Mouse (Mus musculus) midbrain, embryonic 16.5 days (tissue): ENCODE data around the gene Auts2. TPM values are rescaled to one million over a fixed set of nuclear protein-coding genes. Genes with fewer than 3 reads are reported as not detected.

Experiments
- ATAC-seq: fragments of 200-750 bp; cut with Nextera tagmentation; 2 replicates; pipeline ENCODE4 v1.8.0; 2017; ENCODE audit warnings: moderate TSS enrichment
- H3K27ac ChIP-seq: fragments of 300-500 bp; sonication (generic); 2 replicates; pipeline ENCODE4 v1.5.1; 2014; ENCODE audit warnings: mild to moderate bottlenecking, low read length, mixed read lengths
- H3K27me3 ChIP-seq: fragments of 300-500 bp; sonication (generic); 2 replicates; pipeline ENCODE4 v1.6.1; 2014; ENCODE audit warnings: low read depth, low read length, mixed read lengths; ENCODE audit not compliant: control insufficient read depth, insufficient read depth
- H3K36me3 ChIP-seq: fragments of 300-500 bp; sonication (generic); 2 replicates; pipeline ENCODE4 v1.6.1; 2014; ENCODE audit warnings: mild to moderate bottlenecking, low read length, moderate library complexity, mixed read lengths; ENCODE audit not compliant: control insufficient read depth, insufficient read depth
- H3K4me1 ChIP-seq: fragments of 300-500 bp; sonication (generic); 2 replicates; pipeline ENCODE4 v1.6.1; 2014; ENCODE audit warnings: mild to moderate bottlenecking, low read length, mixed read lengths; ENCODE audit not compliant: control insufficient read depth, insufficient read depth
- H3K4me2 ChIP-seq: fragments of 300-500 bp; sonication (generic); 2 replicates; pipeline ENCODE4 v1.6.1; 2014; ENCODE audit warnings: mild to moderate bottlenecking, low read length, mixed read lengths
- H3K4me3 ChIP-seq: fragments of 300-500 bp; sonication (generic); 2 replicates; pipeline ENCODE4 v1.5.1; 2014; ENCODE audit warnings: low read depth, mild to moderate bottlenecking, low read length, moderate library complexity, mixed read lengths
- H3K9ac ChIP-seq: fragments of 300-500 bp; sonication (generic); 2 replicates; pipeline ENCODE4 v1.6.1; 2014; ENCODE audit warnings: low read depth, low read length, mixed read lengths
- H3K9me3 ChIP-seq: fragments of 300-500 bp; sonication (generic); replicated peaks from 2 replicates; pipeline ENCODE4 v1.6.1; 2014; ENCODE audit warnings: mild to moderate bottlenecking, low read length, mixed read lengths; ENCODE audit not compliant: control insufficient read depth, poor library complexity, severe bottlenecking
- WGBS: fragments of 180-500 bp; shearing (Covaris S2); extraction: QIAGEN DNeasy Blood & Tissue Kit; methylation state at CpG from one replicate; pipeline ENCODE4 v1.1.7; 2014; 5-methylcytosine and 5-hydroxymethylcytosine counted together
- polyA plus RNA-seq: library from polyadenylated mRNA; unstranded; fragments of >200 nt; fragmentation: Nextera tagmentation; extraction: Ambion mirVana; gene quantifications from 2 replicates; pipeline ENCODE4 v1.2.1, GENCODE M21; 2015

Auts2 gene
- polyA plus RNA-seq, 1 experiment from 2014 or later: 49.8 TPM

DNA sequence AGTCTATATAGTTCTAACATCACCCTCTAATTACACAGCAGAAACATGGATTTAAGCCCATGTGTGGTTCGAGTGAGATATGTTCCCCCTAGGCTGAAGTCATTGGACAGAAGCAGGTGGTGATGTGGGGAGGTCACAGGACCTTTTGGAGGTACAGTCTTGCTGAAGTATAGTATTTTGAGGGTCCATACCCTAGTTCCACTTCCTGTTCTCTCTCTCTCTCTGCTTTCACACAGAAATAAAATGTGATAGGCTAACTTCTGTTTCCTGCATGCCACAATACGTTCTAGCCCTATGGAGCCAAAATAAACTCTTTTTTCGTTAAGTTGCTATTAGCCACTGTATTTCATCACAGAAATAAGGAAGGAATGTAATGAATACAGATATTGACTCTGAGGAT is 376.6 kb downstream of the Auts2 start:
- H3K9ac ChIP-seq: no peak overlapping the region
- no peak overlapping the region for H3K4me2 ChIP-seq
- no peaks in the 10 kb centered on the region for H3K36me3 ChIP-seq
- H3K27ac ChIP-seq: no peak overlapping the region
- no peaks in the 10 kb centered on the region for H3K27me3 ChIP-seq
- peaks cover 20% of the 10 kb centered on the region for H3K4me1 ChIP-seq
- no peak overlapping the region for H3K4me3 ChIP-seq
- 87% methylated on average over 3 of the region's 3 CpGs for WGBS
- no peak for ATAC-seq
- H3K9me3 ChIP-seq: no peaks in the 10 kb centered on the region

DNA sequence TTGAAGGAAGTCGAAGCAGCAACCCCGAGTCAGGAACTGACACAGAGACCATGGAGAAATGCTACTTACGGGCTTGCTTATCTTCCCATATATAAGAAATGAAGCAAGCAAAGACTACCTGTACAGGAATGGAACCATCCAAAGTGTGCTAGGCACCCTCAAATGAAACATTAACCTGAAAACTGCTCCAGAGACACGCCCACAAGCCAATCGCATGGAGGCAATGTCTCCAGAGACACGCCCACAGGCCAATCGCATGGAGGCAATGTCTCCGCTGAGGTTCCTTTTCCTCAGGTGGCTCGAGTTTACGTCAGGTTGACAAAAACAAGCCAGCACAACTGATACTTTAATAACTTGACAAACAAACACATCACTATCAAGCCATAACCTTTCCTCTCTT is 379.2 kb downstream of the Auts2 start:
- Histone ChIP-seq H3K9me3 (no peaks in the 10 kb centered on the region), H3K4me3 (no peak overlapping the region), H3K9ac (no peak overlapping the region), H3K27ac (no peak overlapping the region), H3K27me3 (no peaks in the 10 kb centered on the region), H3K4me1 (peaks cover 13% of the 10 kb centered on the region), H3K4me2 (no peak overlapping the region), H3K36me3 (no peaks in the 10 kb centered on the region)
- 92% methylated on average over 10 of the region's 10 CpGs for WGBS
- no peak for ATAC-seq

DNA sequence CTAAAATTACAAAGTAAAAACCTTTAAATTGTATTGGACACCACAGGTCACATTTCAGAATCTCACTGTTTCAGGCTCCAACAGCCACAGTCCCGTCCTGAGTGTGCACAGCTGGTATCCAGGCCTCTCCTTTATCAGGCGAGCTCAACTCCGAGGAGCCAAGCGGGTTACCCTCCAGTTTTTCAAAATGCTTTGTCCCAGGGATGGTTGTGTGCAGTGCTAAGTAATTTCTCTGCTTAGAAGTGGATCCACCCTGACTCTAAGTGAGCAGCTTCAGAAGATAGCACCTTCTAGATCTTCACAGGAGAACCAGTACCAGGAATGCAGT is 381.0 kb downstream of the Auts2 start:
- Histone ChIP-seq H3K27ac (no peak overlapping the region), H3K4me2 (no peak overlapping the region), H3K4me1 (peaks cover 13% of the 10 kb centered on the region), H3K9ac (no peak overlapping the region), H3K9me3 (no peaks in the 10 kb centered on the region), H3K27me3 (no peaks in the 10 kb centered on the region), H3K36me3 (no peaks in the 10 kb centered on the region), H3K4me3 (no peak overlapping the region)
- WGBS: 44% methylated on average over 4 of the region's 4 CpGs
- ATAC-seq: no peak

DNA sequence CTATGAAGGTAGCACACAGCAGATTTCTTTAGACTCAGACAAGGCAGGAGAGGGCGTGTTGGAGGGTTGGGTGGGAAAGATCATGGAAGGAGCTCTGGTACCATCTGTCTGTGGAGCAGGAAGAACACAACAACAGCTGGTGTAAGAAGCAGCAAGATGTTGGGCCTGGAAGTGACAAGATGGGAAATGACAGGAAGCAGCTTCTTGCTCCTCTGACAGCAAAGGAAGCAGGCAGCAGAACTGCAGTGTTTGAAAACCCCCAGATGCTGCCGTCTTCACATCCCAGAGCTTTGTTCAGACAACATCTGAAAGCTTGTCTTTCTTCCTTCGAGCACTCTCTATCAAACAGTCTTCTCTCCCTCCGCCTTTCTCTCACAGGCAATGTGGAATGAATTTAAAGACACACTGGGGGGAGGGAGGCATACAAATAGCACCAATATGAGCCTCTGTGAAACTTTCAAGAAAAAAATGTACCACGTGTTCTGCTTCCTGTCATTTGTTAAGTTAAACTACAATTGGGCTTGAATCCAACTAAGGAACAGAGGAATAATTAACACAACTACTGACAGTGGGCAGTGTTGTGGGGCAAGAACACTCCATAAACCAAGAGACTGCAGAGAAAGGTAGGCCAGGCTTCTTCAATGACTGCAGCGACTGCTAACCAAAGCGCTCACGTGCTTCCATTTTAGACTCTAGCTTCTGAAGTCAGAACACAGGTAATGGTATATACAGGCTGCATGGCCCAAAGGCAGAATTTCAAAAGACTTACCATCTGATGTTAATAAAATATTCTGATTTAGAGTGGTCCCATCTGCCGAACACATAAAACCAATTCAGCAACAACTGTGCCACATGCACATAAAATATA is 381.6 kb downstream of the Auts2 start:
- Histone ChIP-seq H3K27me3 (no peaks in the 10 kb centered on the region), H3K9ac (no peak overlapping the region), H3K4me3 (no peak overlapping the region), H3K27ac (peak overlapping the region; percentile 35), H3K4me1 (peaks cover 13% of the 10 kb centered on the region), H3K36me3 (no peaks in the 10 kb centered on the region), H3K4me2 (no peak overlapping the region), H3K9me3 (no peaks in the 10 kb centered on the region)
- 0 out of 2 replicates have a peak, but pooled peaks have one; percentile 11 for ATAC-seq
- WGBS: 39% methylated on average over 9 of the region's 9 CpGs

DNA sequence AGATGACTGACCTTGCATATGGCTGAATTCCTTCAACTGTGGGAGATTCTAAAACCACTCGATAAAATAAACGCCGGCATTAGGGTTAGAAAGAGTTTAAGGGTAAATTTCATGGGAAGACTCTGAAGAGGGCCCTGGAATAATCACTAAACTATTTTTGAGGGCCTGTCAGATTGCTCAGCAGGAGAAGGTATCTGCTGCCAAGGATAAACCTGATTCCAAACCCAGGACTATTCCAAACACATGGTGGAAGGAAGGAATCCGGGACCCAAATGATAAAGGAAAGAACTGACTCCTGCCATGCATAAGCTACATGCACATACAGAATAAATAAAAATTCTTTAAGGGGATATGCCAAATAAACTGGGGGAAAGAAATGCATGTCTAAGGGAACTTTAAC is 399.0 kb downstream of the Auts2 start:
- no peak for ATAC-seq
- no peak overlapping the region for H3K9ac ChIP-seq
- H3K36me3 ChIP-seq: no peaks in the 10 kb centered on the region
- 92% methylated on average over 4 of the region's 4 CpGs for WGBS
- no peaks in the 10 kb centered on the region for H3K27me3 ChIP-seq
- H3K4me2 ChIP-seq: no peak overlapping the region
- no peak overlapping the region for H3K27ac ChIP-seq
- H3K4me3 ChIP-seq: no peak overlapping the region
- H3K9me3 ChIP-seq: no peaks in the 10 kb centered on the region
- peaks cover 7% of the 10 kb centered on the region; the same call in 1 of the 2 replicates for H3K4me1 ChIP-seq

DNA sequence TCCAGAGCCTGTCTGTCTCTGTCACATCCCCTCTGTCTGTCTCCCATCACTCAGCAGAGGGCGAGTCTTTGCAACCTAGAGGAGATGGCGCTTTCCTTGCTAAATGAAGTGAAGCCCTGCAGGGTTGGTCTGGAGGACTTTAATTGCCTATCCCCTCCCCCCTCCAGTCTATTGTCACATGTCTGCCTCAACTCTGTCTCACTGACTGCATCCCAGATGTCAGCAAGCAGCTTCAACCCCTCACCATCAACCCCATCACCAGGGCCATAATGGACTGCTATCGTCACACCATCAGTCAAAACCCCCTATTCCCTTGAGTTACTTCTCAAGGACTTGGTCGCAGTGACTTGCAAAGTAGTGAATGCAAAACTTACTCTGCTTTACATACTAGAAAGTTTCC is 402.3 kb downstream of the Auts2 start:
- no peak for ATAC-seq
- Histone ChIP-seq H3K4me2 (no peak overlapping the region), H3K9ac (no peak overlapping the region), H3K27me3 (no peaks in the 10 kb centered on the region), H3K27ac (no peak overlapping the region), H3K4me3 (no peak overlapping the region), H3K9me3 (no peaks in the 10 kb centered on the region), H3K4me1 (peaks cover 6% of the 10 kb centered on the region; the same call in 1 of the 2 replicates), H3K36me3 (no peaks in the 10 kb centered on the region)
- 70% methylated on average over 4 of the region's 4 CpGs for WGBS

DNA sequence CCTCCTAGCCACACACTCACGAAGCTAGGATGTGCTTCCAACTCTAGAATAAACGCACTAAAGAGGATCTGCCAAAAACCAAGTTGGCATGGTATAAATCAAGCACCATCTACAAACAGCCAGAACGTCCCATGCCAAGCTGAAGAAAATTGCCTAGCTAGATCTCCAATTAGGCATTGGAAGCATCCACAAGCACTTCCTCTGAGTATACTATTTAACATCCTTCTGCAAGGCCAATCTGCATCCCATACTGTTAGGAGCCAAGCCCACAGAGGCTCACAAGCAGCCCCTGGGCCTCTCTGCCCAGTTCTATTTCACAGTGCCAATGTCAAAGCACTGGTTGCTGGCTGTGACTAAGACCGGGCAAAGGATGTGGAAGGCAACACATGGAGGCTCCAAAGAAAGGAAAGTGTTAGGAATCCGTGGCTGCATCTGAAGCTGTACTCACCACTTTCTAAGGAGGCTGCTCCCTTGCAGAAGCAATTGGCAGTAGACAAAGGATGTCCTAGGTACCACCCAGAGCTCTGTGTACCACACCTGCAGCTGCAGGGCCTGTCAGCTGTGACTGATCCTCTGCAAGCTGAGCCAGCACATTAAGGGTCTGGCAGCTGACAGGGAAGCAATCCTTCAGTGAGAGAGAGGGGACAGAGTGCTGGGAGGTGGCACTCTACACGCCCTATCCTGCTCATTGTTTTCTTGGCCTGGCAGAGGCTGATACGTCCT is 407.0 kb downstream of the Auts2 start:
- Histone ChIP-seq H3K4me2 (no peak overlapping the region), H3K9ac (no peak overlapping the region), H3K4me3 (no peak overlapping the region), H3K36me3 (no peaks in the 10 kb centered on the region), H3K4me1 (peaks cover 6% of the 10 kb centered on the region; the same call in 1 of the 2 replicates), H3K9me3 (no peaks in the 10 kb centered on the region), H3K27ac (0 out of 2 replicates have a peak overlapping the region, but pooled peaks have one; percentile 11), H3K27me3 (no peaks in the 10 kb centered on the region)
- WGBS: 54% methylated on average over 7 of the region's 7 CpGs
- ATAC-seq: 0 out of 2 replicates have a peak, but pooled peaks have one; percentile 28

DNA sequence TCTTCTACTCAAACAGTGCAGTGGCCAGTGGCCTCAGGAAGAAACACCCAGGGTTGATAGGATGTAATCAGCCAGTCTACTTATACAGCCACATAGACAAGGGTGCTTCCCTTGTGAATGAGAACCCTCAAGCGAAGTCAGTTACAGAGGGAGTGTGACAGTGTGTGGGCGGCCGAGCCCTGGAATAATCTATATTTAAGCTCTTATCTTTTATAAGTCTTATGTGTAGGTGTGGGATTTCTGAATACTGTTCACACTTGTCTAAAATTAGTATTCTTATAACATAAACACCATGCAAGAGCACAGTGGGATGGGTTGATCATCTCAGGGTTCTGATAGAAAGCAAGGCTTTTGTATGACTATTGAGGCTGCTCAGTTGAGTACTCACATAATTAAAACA is 411.2 kb downstream of the Auts2 start:
- no peak overlapping the region for H3K27ac ChIP-seq
- H3K4me3 ChIP-seq: no peak overlapping the region
- no peaks in the 10 kb centered on the region for H3K9me3 ChIP-seq
- peaks cover 10% of the 10 kb centered on the region; the same call in 1 of the 2 replicates for H3K4me1 ChIP-seq
- H3K27me3 ChIP-seq: no peaks in the 10 kb centered on the region
- no peaks in the 10 kb centered on the region for H3K36me3 ChIP-seq
- no peak overlapping the region for H3K9ac ChIP-seq
- H3K4me2 ChIP-seq: no peak overlapping the region
- no peak for ATAC-seq
- 92% methylated on average over 3 of the region's 3 CpGs for WGBS

DNA sequence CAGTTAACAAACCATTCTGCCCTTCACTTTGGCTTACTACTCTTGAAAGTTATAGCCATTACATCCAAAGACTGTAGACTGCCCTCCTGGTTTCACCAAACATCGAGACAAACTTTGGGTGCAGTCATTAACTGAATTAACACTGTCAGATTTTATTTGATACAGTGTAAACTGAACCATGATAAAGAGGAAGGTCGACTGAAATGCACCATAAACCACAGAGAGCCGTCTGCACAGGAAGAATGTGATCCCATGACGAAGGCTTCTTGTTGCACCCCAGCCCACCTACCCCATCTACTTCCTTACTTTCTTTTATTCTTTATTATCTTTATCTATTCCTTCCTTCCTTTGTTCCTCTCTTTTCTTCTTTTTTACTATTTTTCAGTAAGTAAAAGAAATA is 412.6 kb downstream of the Auts2 start:
- Histone ChIP-seq H3K36me3 (no peaks in the 10 kb centered on the region), H3K27me3 (no peaks in the 10 kb centered on the region), H3K9ac (no peak overlapping the region), H3K4me1 (peaks cover 9% of the 10 kb centered on the region), H3K4me3 (no peak overlapping the region), H3K4me2 (no peak overlapping the region), H3K27ac (no peak overlapping the region), H3K9me3 (no peaks in the 10 kb centered on the region)
- WGBS: 70% methylated on average over 4 of the region's 4 CpGs
- no peak for ATAC-seq
